Mouse (Mus musculus) embryonic facial prominence, embryonic 10.5 days (tissue): ENCODE results near the gene Hoxb8. TPM values are rescaled to one million over a fixed set of nuclear protein-coding genes. Genes with fewer than 3 reads are reported as not detected.

Source experiments
- DNase-seq: peaks from one replicate; pipeline ENCODE4 v3.0.0-alpha.2; 2017; ENCODE audit warnings: low spot score
- H3K27ac ChIP-seq: fragments of 300-500 bp; sonication (generic); replicated peaks from 2 replicates; pipeline ENCODE4 v1.5.1; 2016; ENCODE audit warnings: mild to moderate bottlenecking
- H3K27me3 ChIP-seq: fragments of 300-500 bp; sonication (generic); replicated peaks from 2 replicates; pipeline ENCODE4 v1.6.1; 2016; ENCODE audit warnings: low read depth, mild to moderate bottlenecking; ENCODE audit not compliant: poor library complexity, severe bottlenecking
- H3K36me3 ChIP-seq: fragments of 300-500 bp; sonication (generic); replicated peaks from 2 replicates; pipeline ENCODE4 v1.6.1; 2016; ENCODE audit warnings: mild to moderate bottlenecking, moderate library complexity
- H3K4me1 ChIP-seq: fragments of 300-500 bp; sonication (generic); 2 replicates; pipeline ENCODE4 v1.6.1; 2016
- H3K4me3 ChIP-seq: fragments of 300-500 bp; sonication (generic); 2 replicates; pipeline ENCODE4 v1.5.1; 2016; ENCODE audit warnings: mild to moderate bottlenecking, moderate library complexity
- H3K9me3 ChIP-seq: fragments of 300-500 bp; sonication (generic); 2 replicates; pipeline ENCODE4 v1.6.1; 2016; ENCODE audit warnings: mild to moderate bottlenecking
- WGBS: fragments of 180-500 bp; shearing (Covaris S2); methylation state at CpG from one replicate; pipeline ENCODE4 v1.1.7; 2016; 5-methylcytosine and 5-hydroxymethylcytosine counted together
- polyA plus RNA-seq: library from polyadenylated mRNA; unstranded; fragments of >200 nt; fragmentation: Nextera tagmentation; extraction: Ambion mirVana; gene quantifications from 2 replicates; pipeline ENCODE4 v1.2.1, GENCODE M21; 2016

Hoxb8 gene
- polyA plus RNA-seq, 1 experiment from 2014 or later: not detected

DNA sequence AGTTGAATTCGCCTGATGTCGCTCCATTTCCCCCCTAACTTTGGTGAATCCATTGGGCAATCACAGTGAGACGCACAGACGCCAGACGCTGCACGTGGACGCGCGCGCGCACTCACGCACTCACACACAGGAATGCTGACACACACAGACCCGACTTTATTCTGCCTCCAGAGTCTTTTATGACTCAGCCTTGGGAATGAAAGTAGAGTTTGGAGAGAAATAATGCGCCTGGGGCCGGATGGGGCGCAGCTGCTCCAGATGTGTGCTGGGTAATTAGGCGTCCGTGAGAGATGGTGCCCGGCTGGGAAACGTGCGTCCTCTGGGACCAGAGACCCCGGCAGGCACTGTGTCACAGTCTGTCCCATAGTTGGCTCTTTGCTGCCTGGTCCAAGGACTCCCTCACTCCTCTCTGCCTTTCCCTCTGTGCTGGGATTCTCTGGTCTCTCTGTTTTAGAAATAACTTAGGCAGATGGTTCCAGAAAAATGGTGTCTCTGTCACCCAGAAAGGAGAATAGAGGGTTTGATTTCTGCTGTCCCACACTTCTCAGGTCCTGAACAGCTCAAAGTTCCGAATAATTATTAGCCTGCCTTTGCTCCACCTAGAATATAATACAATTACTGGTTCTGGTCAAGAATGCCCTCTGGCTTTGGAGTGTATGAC lies 21.3 kb upstream of the Hoxb8 start:
- H3K36me3 ChIP-seq: no peaks in the 10 kb centered on the region
- H3K4me3 ChIP-seq: no peak overlapping the region
- H3K4me1 ChIP-seq: peaks cover 4% of the 10 kb centered on the region; the same call in 1 of the 2 replicates
- H3K27me3 ChIP-seq: peaks cover 100% of the 10 kb centered on the region
- H3K9me3 ChIP-seq: no peaks in the 10 kb centered on the region
- 1% methylated on average over 23 of the region's 23 CpGs for WGBS
- peak; percentile 42 for DNase-seq
- no peak overlapping the region for H3K27ac ChIP-seq

DNA sequence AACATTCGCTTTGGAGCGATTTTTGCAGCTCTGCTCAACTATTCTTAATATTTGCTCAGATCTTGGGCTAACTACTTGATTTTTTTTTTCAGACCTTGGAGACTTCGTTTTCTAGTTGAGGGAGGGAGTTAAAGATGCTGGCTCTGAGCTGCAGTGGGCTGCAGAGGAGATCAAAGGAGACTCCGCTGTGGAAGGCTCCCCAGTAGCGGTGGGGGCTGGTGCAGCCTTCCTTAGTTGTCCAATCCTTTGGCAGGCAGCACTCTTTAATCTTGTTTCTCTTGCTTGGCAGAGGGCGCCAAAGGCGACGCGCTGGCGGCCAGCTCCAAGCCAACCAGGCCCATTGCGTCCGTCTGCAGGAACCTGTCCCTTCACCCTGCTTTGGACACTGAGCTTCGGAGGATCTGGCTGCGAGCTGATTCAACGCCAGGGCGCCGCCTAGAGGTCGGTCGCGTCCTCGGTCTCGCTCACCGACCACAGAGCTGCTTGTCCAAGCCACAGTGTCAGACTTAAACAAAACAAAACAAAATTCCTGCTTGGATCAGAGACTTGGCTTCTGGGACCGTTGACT lies 20.3 kb upstream of the Hoxb8 start:
- H3K4me3 ChIP-seq: no peak overlapping the region
- WGBS: 1% methylated on average over 24 of the region's 24 CpGs
- H3K27ac ChIP-seq: no peak overlapping the region
- H3K27me3 ChIP-seq: peaks cover 100% of the 10 kb centered on the region
- peak; percentile 85 for DNase-seq
- H3K4me1 ChIP-seq: peaks cover 4% of the 10 kb centered on the region; the same call in 1 of the 2 replicates
- no peaks in the 10 kb centered on the region for H3K9me3 ChIP-seq
- H3K36me3 ChIP-seq: no peaks in the 10 kb centered on the region

DNA sequence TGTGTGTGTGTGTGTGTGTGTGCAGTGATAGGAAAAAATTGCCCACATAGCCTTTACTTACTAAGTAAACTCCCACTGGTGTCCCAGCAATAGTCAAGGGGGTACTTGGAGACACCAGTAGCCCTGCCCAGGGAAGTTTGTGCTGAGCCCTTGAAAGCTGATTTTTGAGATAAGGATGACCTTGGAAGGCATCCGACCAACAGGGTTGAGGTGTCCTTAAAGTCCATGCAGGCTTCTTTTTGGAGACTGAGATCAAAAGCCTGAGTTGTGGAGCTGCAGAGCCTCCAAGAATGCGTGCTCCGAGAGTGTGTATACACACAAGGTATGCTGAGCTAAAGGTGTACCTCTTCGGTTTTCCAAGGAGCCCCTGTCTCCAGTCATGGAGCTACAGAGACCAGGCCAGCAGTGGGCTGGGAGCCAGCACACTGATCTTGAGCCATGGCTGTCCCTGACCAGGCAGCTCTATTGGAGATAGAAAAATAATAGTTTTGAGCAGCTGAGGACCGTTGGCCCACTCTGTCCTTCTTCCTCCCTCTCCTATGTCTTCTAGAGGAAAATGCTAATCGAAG lies 19.4 kb upstream of the Hoxb8 start:
- Histone ChIP-seq H3K4me3 (no peak overlapping the region), H3K27me3 (peaks cover 100% of the 10 kb centered on the region), H3K9me3 (no peaks in the 10 kb centered on the region), H3K4me1 (peaks cover 4% of the 10 kb centered on the region; the same call in 1 of the 2 replicates), H3K27ac (no peak overlapping the region), H3K36me3 (no peaks in the 10 kb centered on the region)
- WGBS: 12% methylated on average over 6 of the region's 6 CpGs
- peak; percentile 15 for DNase-seq

DNA sequence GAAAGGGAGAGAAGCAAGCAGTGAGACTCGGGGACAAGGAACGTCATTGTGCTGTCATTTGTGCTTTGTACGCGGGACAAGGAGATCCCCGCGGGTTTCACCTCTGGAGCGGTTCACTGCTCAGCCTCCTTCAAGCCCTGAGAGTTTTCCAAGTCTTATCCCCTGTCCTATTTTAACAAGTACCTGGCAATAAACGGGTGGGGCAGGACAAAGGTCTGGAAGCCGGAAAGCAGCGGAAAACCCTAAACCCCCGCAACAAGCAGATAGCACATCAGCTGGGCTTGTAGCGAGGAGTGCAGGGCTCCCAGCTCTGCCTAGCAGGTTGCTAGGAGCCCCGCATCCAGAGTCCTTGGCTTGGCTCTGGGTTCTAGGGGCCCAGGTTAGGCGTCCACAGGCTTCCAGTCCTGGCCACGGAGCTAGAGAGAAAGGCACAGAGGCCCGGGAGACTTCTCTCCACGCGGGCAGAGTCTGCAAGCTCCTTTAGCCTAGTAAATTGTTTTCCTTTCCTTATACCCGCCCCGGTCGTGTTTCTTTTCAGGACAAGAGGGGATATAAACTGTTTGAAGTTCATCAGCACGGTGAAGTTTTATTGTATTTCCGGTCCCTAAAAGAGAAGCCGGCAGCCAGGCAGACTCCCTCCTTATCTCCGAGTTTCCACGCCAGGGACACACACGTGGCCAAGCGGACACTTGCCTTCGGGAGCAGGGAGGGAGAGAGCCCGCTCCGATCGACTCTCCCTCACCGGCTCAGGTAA lies 17.9 kb upstream of the Hoxb8 start:
- 2% methylated on average over 33 of the region's 33 CpGs for WGBS

DNA sequence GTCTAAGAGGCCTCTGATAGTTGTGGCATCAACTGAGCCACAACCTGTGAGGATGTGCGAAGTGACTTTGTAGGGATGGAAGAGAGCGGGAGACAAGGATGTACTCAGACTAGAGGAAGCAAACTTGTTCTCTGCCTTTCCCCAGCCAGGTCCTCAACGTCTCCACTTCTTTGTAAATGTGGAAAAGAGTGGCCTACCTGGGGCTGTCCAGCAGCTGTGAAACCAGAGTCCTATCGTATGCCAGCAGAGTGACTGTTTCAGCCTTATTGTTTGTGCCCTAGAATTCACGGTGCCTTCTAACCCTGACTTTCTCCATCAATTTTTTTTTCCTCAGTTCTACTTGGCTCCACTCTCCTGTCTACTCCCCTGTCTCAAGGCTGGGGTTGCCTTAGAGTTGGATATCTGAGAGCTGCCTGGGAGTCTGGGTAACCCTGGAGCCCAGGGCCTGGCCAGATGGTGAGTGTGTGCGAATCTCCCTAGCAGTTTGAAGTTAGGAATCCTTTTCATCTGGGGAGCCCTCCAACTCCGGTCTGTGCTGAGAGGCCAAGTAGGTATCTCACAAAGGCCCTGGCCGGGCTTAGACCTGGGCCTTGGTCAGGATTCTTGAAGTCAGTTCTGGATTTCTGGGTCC lies 17.2 kb upstream of the Hoxb8 start:
- WGBS: 2% methylated on average over 8 of the region's 8 CpGs
- peaks cover 100% of the 10 kb centered on the region for H3K27me3 ChIP-seq
- peak; percentile 48 for DNase-seq

More for the DNA sequence above, 17.9 kb upstream of the Hoxb8 start:
- Histone ChIP-seq H3K27me3 (peaks cover 100% of the 10 kb centered on the region), H3K27ac (no peak overlapping the region), H3K4me3 (no peak overlapping the region), H3K36me3 (no peaks in the 10 kb centered on the region), H3K4me1 (peaks cover 4% of the 10 kb centered on the region; the same call in 1 of the 2 replicates), H3K9me3 (no peaks in the 10 kb centered on the region)
- peak; percentile 55 for DNase-seq

DNA sequence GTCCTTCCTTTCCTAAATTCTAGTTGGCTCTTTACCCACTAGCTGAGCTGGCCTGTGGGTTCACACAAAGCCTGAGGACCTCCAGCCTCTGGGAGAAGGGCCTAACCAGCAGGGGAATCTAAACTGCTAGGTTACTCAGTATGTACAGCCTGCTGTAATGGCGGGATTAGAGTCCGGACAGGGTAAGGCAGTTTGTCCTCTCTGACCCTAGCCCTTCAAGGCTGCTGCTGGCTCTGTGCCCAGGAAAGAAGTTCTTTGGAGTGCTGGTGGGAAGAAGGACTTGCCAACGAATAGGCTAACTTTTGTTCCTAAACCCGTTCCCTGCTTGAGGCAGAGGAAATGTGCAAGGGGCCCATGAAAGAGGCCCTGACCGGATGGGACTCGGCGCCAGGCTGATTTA lies 15.8 kb upstream of the Hoxb8 start:
- H3K9me3 ChIP-seq: no peaks in the 10 kb centered on the region
- H3K36me3 ChIP-seq: no peaks in the 10 kb centered on the region
- H3K4me1 ChIP-seq: no peaks in the 10 kb centered on the region
- no peak overlapping the region for H3K27ac ChIP-seq
- H3K4me3 ChIP-seq: no peak overlapping the region
- 1% methylated on average over 7 of the region's 7 CpGs for WGBS
- peak; percentile 21 for DNase-seq
- peaks cover 100% of the 10 kb centered on the region for H3K27me3 ChIP-seq

More for the DNA sequence above, 17.2 kb upstream of the Hoxb8 start:
- H3K36me3 ChIP-seq: no peaks in the 10 kb centered on the region
- no peak overlapping the region for H3K27ac ChIP-seq
- no peak overlapping the region for H3K4me3 ChIP-seq
- H3K9me3 ChIP-seq: no peaks in the 10 kb centered on the region
- H3K4me1 ChIP-seq: peaks cover 4% of the 10 kb centered on the region; the same call in 1 of the 2 replicates

DNA sequence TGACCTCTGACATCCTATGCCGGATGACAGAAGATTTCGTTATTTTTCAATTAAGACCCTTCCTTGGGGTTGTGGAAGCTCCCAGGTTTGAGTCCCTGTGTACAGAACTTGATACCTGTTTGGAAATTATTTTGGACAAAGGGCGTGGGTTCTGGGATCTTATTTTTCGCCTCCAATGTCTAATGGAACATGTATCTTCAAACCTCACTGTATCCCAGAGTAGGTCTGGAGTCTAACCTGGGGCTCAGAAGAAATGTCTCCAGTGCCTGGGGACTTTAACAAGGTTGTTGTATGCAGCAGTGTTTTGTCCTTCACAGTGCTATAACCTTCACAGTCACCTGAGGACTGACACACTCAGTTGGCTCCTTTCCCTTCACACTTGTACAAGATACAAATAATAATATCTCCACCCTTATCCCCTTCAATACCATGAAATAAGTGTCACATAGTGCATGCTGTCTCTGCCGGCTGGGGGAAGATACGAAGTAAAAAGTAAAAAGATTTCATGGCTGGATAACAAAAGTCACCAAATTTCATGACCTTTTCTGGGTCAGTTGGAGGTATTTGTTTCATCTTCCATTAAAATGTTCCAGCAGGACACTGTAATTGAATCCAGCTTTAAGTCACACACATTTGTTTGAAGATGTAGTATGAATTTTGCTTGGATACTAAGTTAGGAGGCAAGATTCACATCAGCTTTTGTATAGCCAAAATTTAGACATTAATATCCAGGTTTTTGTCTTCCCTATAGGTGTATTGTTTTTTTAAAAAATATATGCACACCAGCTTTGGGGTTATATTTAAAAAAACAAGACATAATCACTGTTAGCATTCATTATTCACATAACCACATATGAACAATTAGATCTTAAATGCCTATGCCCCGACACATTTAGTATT lies 14.4 kb upstream of the Hoxb8 start:
- Histone ChIP-seq H3K4me3 (no peak overlapping the region), H3K9me3 (no peaks in the 10 kb centered on the region), H3K4me1 (peaks cover 7% of the 10 kb centered on the region), H3K27ac (no peak overlapping the region), H3K27me3 (peaks cover 100% of the 10 kb centered on the region), H3K36me3 (no peaks in the 10 kb centered on the region)
- 10% methylated on average over 7 of the region's 7 CpGs for WGBS
- peak; percentile 28 for DNase-seq

DNA sequence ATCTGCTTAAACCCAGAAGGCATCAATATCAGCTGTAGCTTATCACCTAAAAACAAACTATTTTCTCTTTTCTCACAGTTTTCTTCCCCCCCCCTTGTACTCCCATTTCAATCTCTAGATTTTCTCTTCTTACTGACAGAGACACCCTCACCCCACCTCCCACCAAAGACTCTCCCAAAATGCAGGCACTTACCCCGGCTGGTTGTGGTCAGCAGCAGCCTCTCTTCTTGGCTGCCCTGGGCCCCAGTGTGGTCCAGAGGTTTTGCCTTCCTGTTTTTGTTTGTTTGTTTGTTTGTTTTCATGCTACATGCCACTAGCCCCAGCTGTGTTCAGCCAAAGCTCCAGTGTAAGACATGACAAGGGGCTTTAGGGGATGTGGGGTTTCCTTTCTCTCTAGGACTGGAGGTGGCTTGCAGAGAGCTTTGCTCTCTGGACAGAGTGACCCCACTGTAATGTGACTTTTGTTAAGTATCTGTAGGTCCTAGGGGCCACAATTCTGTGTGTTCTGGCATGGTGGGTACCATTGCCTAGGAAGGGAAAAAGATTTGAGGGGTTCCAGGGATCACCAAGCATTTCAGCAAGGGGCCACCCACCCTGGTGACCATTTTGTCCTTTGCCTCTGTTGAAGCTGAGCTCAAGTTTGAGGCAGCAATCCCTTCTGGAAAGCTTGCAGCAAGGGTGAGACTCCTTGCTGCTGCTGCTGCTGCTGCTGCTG lies 13.5 kb upstream of the Hoxb8 start:
- H3K4me1 ChIP-seq: peaks cover 11% of the 10 kb centered on the region
- H3K9me3 ChIP-seq: no peaks in the 10 kb centered on the region
- WGBS: 0% methylated on average over 1 of the region's 1 CpGs
- H3K4me3 ChIP-seq: no peak overlapping the region
- H3K27me3 ChIP-seq: peaks cover 100% of the 10 kb centered on the region
- H3K36me3 ChIP-seq: no peaks in the 10 kb centered on the region
- no peak overlapping the region for H3K27ac ChIP-seq
- DNase-seq: no peak

DNA sequence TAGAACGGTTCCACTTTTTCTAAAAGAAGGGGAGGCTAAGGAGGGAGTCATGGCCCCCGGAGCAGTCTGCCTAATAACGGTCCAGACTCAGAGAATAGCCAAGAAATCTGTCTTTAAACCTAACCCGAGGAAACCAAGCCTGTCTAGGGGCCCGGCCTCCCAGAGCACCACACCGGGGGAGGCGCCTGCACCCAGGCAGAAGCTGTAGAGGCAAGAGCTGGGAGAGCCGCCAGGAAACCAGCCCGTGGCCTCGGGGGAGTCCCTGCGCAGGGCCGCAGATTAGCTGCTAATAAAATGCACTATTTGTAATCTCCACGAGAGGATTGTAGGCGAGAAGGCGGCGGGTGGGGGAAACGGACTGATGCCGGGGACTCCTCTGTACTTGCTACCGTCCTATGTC lies 11.8 kb upstream of the Hoxb8 start:
- H3K4me3 ChIP-seq: no peak overlapping the region
- no peak overlapping the region for H3K27ac ChIP-seq
- WGBS: under 1% methylated on average over 19 of the region's 19 CpGs
- no peaks in the 10 kb centered on the region for H3K36me3 ChIP-seq
- H3K4me1 ChIP-seq: peaks cover 11% of the 10 kb centered on the region
- no peak for DNase-seq
- peaks cover 100% of the 10 kb centered on the region for H3K27me3 ChIP-seq
- no peaks in the 10 kb centered on the region for H3K9me3 ChIP-seq

DNA sequence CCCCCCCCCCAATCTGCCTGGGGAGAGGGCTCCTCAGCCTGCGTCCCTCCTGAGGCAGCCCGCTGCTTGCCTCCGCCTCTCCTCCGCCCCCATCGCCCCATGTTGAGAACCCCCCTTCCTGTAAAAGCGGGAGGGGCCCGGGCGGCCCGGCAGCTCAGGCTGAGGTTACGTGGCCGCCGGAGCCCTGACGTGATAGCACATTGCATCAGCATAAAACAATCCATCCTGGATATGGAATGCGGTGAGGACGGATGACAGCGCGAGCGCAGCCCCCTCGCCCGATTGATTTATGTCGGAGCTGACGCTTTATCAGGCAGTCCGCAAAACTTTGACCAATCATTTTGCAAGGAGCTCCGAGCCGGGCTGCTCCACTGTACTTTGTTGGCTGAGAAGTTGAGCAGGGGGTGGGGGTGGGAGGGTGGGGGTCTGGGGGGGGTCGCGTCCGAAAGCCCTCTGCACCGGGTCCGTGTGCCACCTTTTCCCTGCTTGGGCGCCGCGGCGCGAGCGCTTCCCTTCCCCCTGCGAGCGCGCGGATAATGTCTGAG lies 10.6 kb upstream of the Hoxb8 start, which contains the start of gene Hoxb9:
Gene Hoxb9 (plus strand): TSS at position 462 of the 545 bp plus-strand sequence.
- WGBS: under 1% methylated on average over 40 of the region's 40 CpGs
- Histone ChIP-seq H3K36me3 (no peaks in the 10 kb centered on the region), H3K27ac (no peak within 1 kb of the TSS), H3K4me3 (peak within 1 kb of the TSS; percentile 6; the same call in 1 of the 2 replicates), H3K9me3 (no peaks in the 10 kb centered on the region), H3K27me3 (peaks cover 100% of the 10 kb centered on the region), H3K4me1 (peaks cover 11% of the 10 kb centered on the region)
- DNase-seq: no peak

DNA sequence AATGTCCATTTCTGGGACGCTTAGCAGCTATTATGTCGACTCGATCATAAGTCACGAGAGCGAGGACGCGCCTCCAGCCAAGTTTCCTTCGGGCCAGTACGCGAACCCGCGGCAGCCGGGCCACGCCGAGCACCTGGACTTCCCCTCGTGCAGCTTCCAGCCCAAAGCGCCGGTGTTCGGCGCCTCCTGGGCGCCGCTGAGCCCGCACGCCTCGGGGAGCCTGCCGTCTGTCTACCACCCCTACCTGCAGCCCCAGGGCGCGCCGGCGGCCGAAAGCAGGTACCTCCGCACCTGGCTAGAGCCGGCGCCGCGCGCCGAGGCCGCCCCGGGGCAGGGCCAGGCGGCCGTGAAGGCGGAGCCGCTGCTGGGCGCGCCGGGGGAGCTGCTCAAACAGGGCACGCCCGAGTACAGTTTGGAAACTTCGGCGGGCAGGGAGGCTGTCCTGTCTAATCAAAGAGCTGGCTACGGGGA lies 10.1 kb upstream of the Hoxb8 start:
- no peaks in the 10 kb centered on the region for H3K36me3 ChIP-seq
- no peak overlapping the region for H3K27ac ChIP-seq
- WGBS: under 1% methylated on average over 52 of the region's 52 CpGs
- peaks cover 100% of the 10 kb centered on the region for H3K27me3 ChIP-seq
- no peaks in the 10 kb centered on the region for H3K9me3 ChIP-seq
- H3K4me1 ChIP-seq: peaks cover 11% of the 10 kb centered on the region
- no peak for DNase-seq
- H3K4me3 ChIP-seq: peak overlapping the region; percentile 6; the same call in 1 of the 2 replicates
